Mouse (Mus musculus): Measurements from ENCODE around the gene Sept1.

- no peak for TF ChIP-seq CTCF (IDR thresholded peaks at IDR 0.05; ENCODE audit: borderline replicate concordance, control insufficient read depth, extremely low read depth, insufficient read depth, low read length, poor library complexity)
- TF ChIP-seq POLR2A (IDR thresholded peaks at IDR 0.05; ENCODE audit: control insufficient read depth, extremely low read depth, insufficient read depth, low read length, poor library complexity) = no peak
These were observed 38.8 kb downstream of the Sept1 start for GRCm38 (mm10) chr7:127194011-127194632.
